Mouse (Mus musculus) MEL (cell line): ENCODE results near the gene Slc13a3.

Source experiments
- CTCF ChIP-seq, 3 experiments: IDR thresholded peaks in 2 of 3; conservative IDR thresholded peaks in 1 of 3; 2 replicates each; pipeline ENCODE4 v1.5.1; 2011 to 2012; ENCODE audit warnings: low read length in 3 of 3, low read depth in 2 of 3, mild to moderate bottlenecking in 2 of 3, improper control_type of control experiment in 1 of 3, inconsistent platforms in 1 of 3, mixed read lengths in 1 of 3, moderate library complexity in 1 of 3; ENCODE audit not compliant: control insufficient read depth in 1 of 3, insufficient read depth in 1 of 3, poor library complexity in 1 of 3, severe bottlenecking in 1 of 3
- ETS1 ChIP-seq: IDR thresholded peaks from 2 replicates; pipeline ENCODE4 v1.6.1; 2012; ENCODE audit warnings: low read depth, mild to moderate bottlenecking, inconsistent platforms, low read length, improper control_type of control experiment, moderate library complexity
- GABPA ChIP-seq: IDR thresholded peaks from 2 replicates; pipeline ENCODE4 v1.6.1; 2012; ENCODE audit warnings: low read depth, mild to moderate bottlenecking, inconsistent platforms, low read length, improper control_type of control experiment, moderate library complexity
- HCFC1 ChIP-seq: IDR thresholded peaks from 2 replicates; pipeline ENCODE4 v1.6.1; 2012; ENCODE audit warnings: low read depth, mild to moderate bottlenecking, inconsistent platforms, low read length, improper control_type of control experiment, moderate library complexity
- MAX ChIP-seq: IDR thresholded peaks from 2 replicates; pipeline ENCODE4 v1.6.1; 2011; ENCODE audit warnings: low read length, improper control_type of control experiment
- NELFE ChIP-seq: IDR thresholded peaks from 2 replicates; pipeline ENCODE4 v1.6.1; 2011; ENCODE audit warnings: low read depth, low read length, improper control_type of control experiment
- POLR2A ChIP-seq, 2 experiments: IDR thresholded peaks; 2 replicates each; pipeline ENCODE4 v1.6.1; 2011 to 2012; ENCODE audit warnings: low read length in 2 of 2, mild to moderate bottlenecking in 2 of 2, control low read depth in 1 of 2, improper control_type of control experiment in 1 of 2, low read depth in 1 of 2, moderate library complexity in 1 of 2; ENCODE audit not compliant: control insufficient read depth in 1 of 2, insufficient read depth in 1 of 2, poor library complexity in 1 of 2
- TAL1 ChIP-seq: IDR thresholded peaks from 2 replicates; pipeline ENCODE4 v1.6.1; 2012; ENCODE audit warnings: mild to moderate bottlenecking, inconsistent platforms, low read length, moderate library complexity, mixed read lengths
- USF2 ChIP-seq, 2 experiments: IDR thresholded peaks; 2 replicates each; pipeline ENCODE4 v1.6.1; 2011 to 2012; ENCODE audit warnings: improper control_type of control experiment in 2 of 2, low read length in 2 of 2, borderline replicate concordance in 1 of 2, inconsistent platforms in 1 of 2, low read depth in 1 of 2, mild to moderate bottlenecking in 1 of 2; ENCODE audit not compliant: insufficient read depth in 1 of 2

DNA sequence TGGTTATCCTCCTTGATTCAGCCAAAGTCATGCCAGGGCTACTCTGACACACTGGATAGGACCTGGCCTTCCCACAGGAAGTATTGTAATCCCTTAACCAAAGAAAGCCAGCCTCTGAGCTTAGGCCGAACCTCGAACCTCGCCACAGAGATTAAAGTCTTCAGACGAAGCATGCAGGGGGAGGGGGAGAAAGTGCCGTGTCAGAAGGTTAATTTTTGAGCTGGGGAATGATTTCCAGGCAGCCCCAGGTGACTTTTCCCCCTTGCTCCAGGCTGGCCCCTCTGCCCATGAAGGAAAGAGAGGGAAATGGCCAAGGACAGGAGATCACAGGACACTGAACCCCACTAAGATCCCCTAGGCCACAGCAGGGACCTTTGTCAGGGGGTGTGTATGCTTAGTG, 14.8 kb downstream of the Slc13a3 start:
- no peak for TF ChIP-seq CTCF (IDR thresholded peaks at IDR 0.05 in 2 of 3, conservative IDR thresholded peaks at IDR 0.05 in 1 of 3; ENCODE audit: control insufficient read depth in 1 of 3, insufficient read depth in 1 of 3, low read depth in 2 of 3, low read length in 3 of 3, poor library complexity in 1 of 3, severe bottlenecking in 1 of 3)
- TF ChIP-seq NELFE: no peak
- no peak for TF ChIP-seq POLR2A (IDR thresholded peaks at IDR 0.05; ENCODE audit: control insufficient read depth in 1 of 2, insufficient read depth in 1 of 2, low read depth in 1 of 2, low read length in 2 of 2, poor library complexity in 1 of 2)
- no peak for TF ChIP-seq MAX
- TF ChIP-seq ETS1: no peak
- no peak for TF ChIP-seq GABPA
- TF ChIP-seq USF2 (IDR thresholded peaks at IDR 0.05; ENCODE audit: borderline replicate concordance in 1 of 2, insufficient read depth in 1 of 2, low read depth in 1 of 2, low read length in 2 of 2): no peak
- TF ChIP-seq TAL1: no peak
- no peak for TF ChIP-seq HCFC1
